Mouse (Mus musculus): ENCODE measurements around the gene Large2. TPM values are rescaled to one million over a fixed set of nuclear protein-coding genes. Genes with fewer than 3 reads are reported as not detected.

Large2 gene
- polyA plus RNA-seq, 1 experiment from 2014 or later: 33.5 TPM

- no peak for DNase-seq (ENCODE audit: extremely low spot score, low spot score)
- peaks cover 36% of the 10 kb centered on the region for H3K36me3 ChIP-seq (replicated peaks)
- WGBS: 16% methylated on average over 10 of the region's 10 CpGs
- H3K27ac ChIP-seq: peak overlapping the region; percentile 90
- H3K4me1 ChIP-seq: peaks cover 59% of the 10 kb centered on the region
- peak overlapping the region; percentile 66 for H3K4me3 ChIP-seq
- peaks cover 25% of the 10 kb centered on the region for H3K27me3 ChIP-seq (ENCODE audit: poor library complexity, severe bottlenecking)
- no peaks in the 10 kb centered on the region for H3K9me3 ChIP-seq
Measured at GRCm38 (mm10) chr2:92375788-92376187, 1.1 kb upstream of the Large2 start.

GRCm38 (mm10) chr2:92375099-92375623, 492 bp upstream of the Large2 start:
- no peaks in the 10 kb centered on the region for H3K9me3 ChIP-seq
- H3K4me3 ChIP-seq: peak overlapping the region; percentile 66
- H3K36me3 ChIP-seq (replicated peaks): peaks cover 29% of the 10 kb centered on the region
- peak; percentile 93 for DNase-seq (ENCODE audit: extremely low spot score, low spot score)
- under 1% methylated on average over 29 of the region's 29 CpGs for WGBS
- H3K27ac ChIP-seq: peak overlapping the region; percentile 90
- H3K27me3 ChIP-seq (ENCODE audit: poor library complexity, severe bottlenecking): peaks cover 31% of the 10 kb centered on the region
- peaks cover 60% of the 10 kb centered on the region for H3K4me1 ChIP-seq

- DNase-seq (ENCODE audit: extremely low spot score, low spot score): no peak
- Histone ChIP-seq H3K27ac (peak overlapping the region; percentile 90), H3K4me1 (peaks cover 78% of the 10 kb centered on the region), H3K4me3 (peak overlapping the region; percentile 66; the same call in 1 of the 2 replicates), H3K36me3 (replicated peaks) (peaks cover 17% of the 10 kb centered on the region), H3K9me3 (no peaks in the 10 kb centered on the region), H3K27me3 (ENCODE audit: poor library complexity, severe bottlenecking) (peaks cover 46% of the 10 kb centered on the region)
- WGBS: 69% methylated on average over 11 of the region's 11 CpGs
Measured at GRCm38 (mm10) chr2:92373437-92373813, 1.2 kb downstream of the Large2 start.

- Histone ChIP-seq H3K36me3 (replicated peaks) (peaks cover 16% of the 10 kb centered on the region), H3K4me1 (peaks cover 83% of the 10 kb centered on the region), H3K9me3 (no peaks in the 10 kb centered on the region), H3K27ac (peak overlapping the region; percentile 90), H3K27me3 (ENCODE audit: poor library complexity, severe bottlenecking) (peaks cover 46% of the 10 kb centered on the region), H3K4me3 (peak overlapping the region; percentile 64)
- WGBS: 26% methylated on average over 9 of the region's 9 CpGs
- DNase-seq (ENCODE audit: extremely low spot score, low spot score): peak; percentile 42
Measured at GRCm38 (mm10) chr2:92372767-92373436, 1.8 kb downstream of the Large2 start.

- H3K9me3 ChIP-seq: no peaks in the 10 kb centered on the region
- peak overlapping the region; percentile 90 for H3K27ac ChIP-seq
- peak; percentile 81 for DNase-seq (ENCODE audit: extremely low spot score, low spot score)
- peaks cover 91% of the 10 kb centered on the region for H3K4me1 ChIP-seq
- peaks cover 46% of the 10 kb centered on the region for H3K27me3 ChIP-seq (ENCODE audit: poor library complexity, severe bottlenecking)
- H3K36me3 ChIP-seq (replicated peaks): peaks cover 17% of the 10 kb centered on the region
- peak overlapping the region; percentile 64 for H3K4me3 ChIP-seq
- 5% methylated on average over 10 of the region's 10 CpGs for WGBS
Measured at GRCm38 (mm10) chr2:92371971-92372690, 2.5 kb downstream of the Large2 start.

GRCm38 (mm10) chr2:92370821-92371805, 3.6 kb downstream of the Large2 start:
- Histone ChIP-seq H3K36me3 (replicated peaks) (peaks cover 27% of the 10 kb centered on the region), H3K4me1 (peaks cover 91% of the 10 kb centered on the region), H3K4me3 (peak overlapping the region; percentile 64), H3K27ac (peak overlapping the region; percentile 90), H3K27me3 (ENCODE audit: poor library complexity, severe bottlenecking) (peaks cover 46% of the 10 kb centered on the region), H3K9me3 (no peaks in the 10 kb centered on the region)
- 1% methylated on average over 45 of the region's 45 CpGs for WGBS
- DNase-seq (ENCODE audit: extremely low spot score, low spot score): peak; percentile 79

GRCm38 (mm10) chr2:92370375-92370774, 4.3 kb downstream of the Large2 start:
- H3K9me3 ChIP-seq: no peaks in the 10 kb centered on the region
- DNase-seq (ENCODE audit: extremely low spot score, low spot score): no peak
- H3K27ac ChIP-seq: peak overlapping the region; percentile 90
- H3K4me1 ChIP-seq: peaks cover 84% of the 10 kb centered on the region
- 11% methylated on average over 19 of the region's 19 CpGs for WGBS
- peaks cover 46% of the 10 kb centered on the region for H3K27me3 ChIP-seq (ENCODE audit: poor library complexity, severe bottlenecking)
- H3K4me3 ChIP-seq: peak overlapping the region; percentile 64
- peaks cover 34% of the 10 kb centered on the region for H3K36me3 ChIP-seq (replicated peaks)

- Histone ChIP-seq H3K27me3 (ENCODE audit: poor library complexity, severe bottlenecking) (peaks cover 38% of the 10 kb centered on the region), H3K9me3 (no peaks in the 10 kb centered on the region), H3K4me3 (no peak overlapping the region), H3K27ac (no peak overlapping the region), H3K36me3 (replicated peaks) (peaks cover 62% of the 10 kb centered on the region), H3K4me1 (peaks cover 60% of the 10 kb centered on the region)
- 52% methylated on average over 20 of the region's 20 CpGs for WGBS
- no peak for DNase-seq (ENCODE audit: extremely low spot score, low spot score)
Measured at GRCm38 (mm10) chr2:92367383-92368029, 7.2 kb downstream of the Large2 start.

GRCm38 (mm10) chr2:92365568-92365967, 9.1 kb downstream of the Large2 start:
- Histone ChIP-seq H3K4me3 (no peak overlapping the region), H3K27me3 (ENCODE audit: poor library complexity, severe bottlenecking) (peaks cover 18% of the 10 kb centered on the region), H3K4me1 (peaks cover 49% of the 10 kb centered on the region), H3K27ac (no peak overlapping the region), H3K36me3 (replicated peaks) (peaks cover 76% of the 10 kb centered on the region), H3K9me3 (no peaks in the 10 kb centered on the region)
- no peak for DNase-seq (ENCODE audit: extremely low spot score, low spot score)
- 93% methylated on average over 10 of the region's 10 CpGs for WGBS

GRCm38 (mm10) chr2:92364086-92364485, 10.6 kb downstream of the Large2 start:
- no peaks in the 10 kb centered on the region for H3K9me3 ChIP-seq
- peaks cover 90% of the 10 kb centered on the region for H3K36me3 ChIP-seq (replicated peaks)
- no peak overlapping the region for H3K4me3 ChIP-seq
- H3K4me1 ChIP-seq: peaks cover 41% of the 10 kb centered on the region
- no peak overlapping the region for H3K27ac ChIP-seq
- WGBS: 90% methylated on average over 4 of the region's 4 CpGs
- DNase-seq (ENCODE audit: extremely low spot score, low spot score): no peak
- H3K27me3 ChIP-seq (ENCODE audit: poor library complexity, severe bottlenecking): peaks cover 4% of the 10 kb centered on the region

- WGBS: 94% methylated on average over 6 of the region's 6 CpGs
- DNase-seq (ENCODE audit: extremely low spot score, low spot score): no peak
- Histone ChIP-seq H3K27me3 (ENCODE audit: poor library complexity, severe bottlenecking) (no peaks in the 10 kb centered on the region), H3K27ac (no peak overlapping the region), H3K4me3 (no peak overlapping the region), H3K4me1 (peaks cover 27% of the 10 kb centered on the region), H3K9me3 (no peaks in the 10 kb centered on the region), H3K36me3 (replicated peaks) (peaks cover 93% of the 10 kb centered on the region)
Measured at GRCm38 (mm10) chr2:92362571-92363228, 12.0 kb downstream of the Large2 start.

Measured in forebrain, embryonic 10.5 days (tissue).